Mouse (Mus musculus) gastrocnemius, postnatal 14 days (tissue): Measurements from ENCODE around the gene Osbpl2. TPM values are rescaled to one million over a fixed set of nuclear protein-coding genes. Genes with fewer than 3 reads are reported as not detected.

ENCODE experiments used
- microRNA-seq, 2 experiments: library from miRNA; unstranded; fragments of <30 nt; microRNA quantifications; one replicate each; pipeline ENCODE4 v1.2.0; 2021
- total RNA-seq, 2 experiments: library from RNA; stranded (reverse); gene quantifications; 2 replicates each; pipeline ENCODE4 v1.2.3; 2021

Osbpl2 gene
- total RNA-seq, 2 experiments from 2014 or later: 15.8 to 17.2 TPM

Small RNAs within 50 kb of the gene (microRNA-seq; reads per million reads assigned to microRNA genes)
- 0 reads per million in 2 experiments for gene Mir7005

Other genes starting within 250 kb of the Osbpl2 start
- gene Taf4, start 142.7 kb upstream of the Osbpl2 start, total RNA-seq: 1 to 10 TPM; 7.6 to 7.7 TPM
- gene Lsm14b, start 94.3 kb upstream of the Osbpl2 start, total RNA-seq: 10 to 100 TPM; 43.7 to 45.0 TPM
- gene Psma7, start 76.9 kb upstream of the Osbpl2 start, total RNA-seq: 100 to 1,000 TPM; 130 to 143 TPM
- 1 to 10 TPM; 1.8 to 2.2 TPM for gene Ss18l1, start 76.8 kb upstream of the Osbpl2 start, total RNA-seq
- 10 to 100 TPM in 1 of 2 experiments, 1 to 10 TPM in 1; 9.5 to 10.9 TPM for gene Mtg2, start 48.7 kb upstream of the Osbpl2 start, total RNA-seq
- gene Hrh3, start 14.8 kb upstream of the Osbpl2 start, total RNA-seq: under 1 TPM; 0.23 to 0.33 TPM
- 10 to 100 TPM; 95.7 to 97.3 TPM for gene Adrm1, start 52.2 kb downstream of the Osbpl2 start, total RNA-seq
- gene Lama5, start 106.6 kb downstream of the Osbpl2 start, total RNA-seq: 10 to 100 TPM; 17.9 to 18.0 TPM
- gene Rps21, start 138.1 kb downstream of the Osbpl2 start, total RNA-seq: 100 to 1,000 TPM; 456 to 506 TPM
- 1 to 10 TPM; 6.8 to 9.2 TPM for gene Cables2, start 154.2 kb downstream of the Osbpl2 start, total RNA-seq
- not detected for gene Rbbp8nl, start 170.6 kb downstream of the Osbpl2 start, total RNA-seq
- not detected for gene Gata5, start 215.4 kb downstream of the Osbpl2 start, total RNA-seq